ENCODE assay signal across 9 mouse cellular contexts in the genomic region with DNA sequence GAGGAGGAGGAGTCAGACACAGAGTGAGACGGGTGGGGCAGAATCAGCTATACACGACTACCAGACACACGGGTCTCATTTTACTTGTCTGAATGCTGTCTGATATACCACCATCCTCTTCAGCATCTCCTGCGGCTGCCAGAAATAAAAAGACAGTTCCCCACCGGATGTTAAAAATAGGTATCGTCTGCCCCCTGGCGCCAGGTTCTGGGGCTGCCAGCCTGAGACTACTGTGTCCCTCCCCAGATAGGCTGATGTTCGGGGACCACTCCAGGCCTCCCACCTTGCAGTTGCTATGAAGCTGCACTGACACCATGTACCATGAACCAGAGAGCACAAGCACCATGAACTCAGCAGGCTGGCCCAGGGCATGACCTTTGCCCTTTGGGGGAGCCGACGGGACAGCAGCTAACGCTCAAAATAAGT. TPM values are rescaled to one million over a fixed set of nuclear protein-coding genes. Genes with fewer than 3 reads are reported as not detected.
DNase-seq lines count a peak whose midpoint lies in the region; ATAC-seq lines count a peak whose summit lies in the region.
"Had no signal": no experiment of that assay in that cellular context is flagged by ENCODE, and none has a peak within 500 bp of the region (broad histone marks: within the 10 kb centered on the region; RNA-seq: fewer than 3 reads in every experiment).

No protein-coding gene starts in this region.

- peaks cover 4% of the 10 kb centered on the region; the same call in 1 of the 2 replicates for H3K4me1 ChIP-seq in heart, embryonic 11.5 days (ENCODE audit: control insufficient read depth, insufficient read depth, low read length)
- 0 out of 2 replicates have a peak, but pooled peaks cover 3% of the 10 kb centered on the region for H3K4me1 ChIP-seq in midbrain, embryonic 11.5 days (ENCODE audit: control insufficient read depth, insufficient read depth, low read length)

- WGBS in heart, embryonic 11.5 days (ENCODE audit: insufficient replicate concordance): 44% methylated on average over 11 of the region's 11 CpGs
- WGBS in midbrain, embryonic 11.5 days: 40% methylated on average over 11 of the region's 11 CpGs

- no peak overlapping the region for H3K27ac ChIP-seq in heart, embryonic 11.5 days (ENCODE audit: low read depth, low read length)
- no peak overlapping the region for H3K27ac ChIP-seq in midbrain, embryonic 11.5 days (ENCODE audit: low read depth, low read length)

- no peaks in the 10 kb centered on the region for H3K36me3 ChIP-seq in heart, embryonic 11.5 days (ENCODE audit: control insufficient read depth, insufficient read depth, low read length)
- H3K36me3 ChIP-seq in midbrain, embryonic 11.5 days (ENCODE audit: control insufficient read depth, insufficient read depth, low read length): no peaks in the 10 kb centered on the region
- H3K36me3 ChIP-seq: G1E had no signal

- intact Hi-C loops in heart, postnatal 10 days (cut with DNase I): loop anchor here (1.0 kb wide), 1 partner anchor 108 kb away; no protein-coding TSS in a partner anchor

- H3K27me3 ChIP-seq in heart, embryonic 11.5 days (ENCODE audit: control insufficient read depth, insufficient read depth, low read length): peaks cover 2% of the 10 kb centered on the region; the same call in 1 of the 2 replicates
- no peaks in the 10 kb centered on the region for H3K27me3 ChIP-seq in midbrain, embryonic 11.5 days (ENCODE audit: control insufficient read depth, insufficient read depth, low read length)

- no peak overlapping the region for H3K4me2 ChIP-seq in heart, embryonic 11.5 days
- H3K4me2 ChIP-seq in midbrain, embryonic 11.5 days: no peak overlapping the region

- H3K4me3 ChIP-seq in heart, embryonic 11.5 days (ENCODE audit: low read depth, low read length): no peak overlapping the region
- no peak overlapping the region for H3K4me3 ChIP-seq in midbrain, embryonic 11.5 days (ENCODE audit: low read depth, low read length)

- no peak overlapping the region for H3K9ac ChIP-seq in heart, embryonic 11.5 days (ENCODE audit: low read depth, low read length)
- H3K9ac ChIP-seq in midbrain, embryonic 11.5 days (ENCODE audit: low read length): no peak overlapping the region

- H3K9me3 ChIP-seq in heart, embryonic 11.5 days (replicated peaks; ENCODE audit: control insufficient read depth, low read length): no peaks in the 10 kb centered on the region
- no peaks in the 10 kb centered on the region for H3K9me3 ChIP-seq in midbrain, embryonic 11.5 days (ENCODE audit: control insufficient read depth, low read length)
- H3K9me3 ChIP-seq: G1E had no signal

- DNase-seq in heart, postnatal 10 days: peak; percentile 48 to 66
- peak; percentile 60 to 71 for DNase-seq in CD8-positive naive resting alpha-beta T cell, adult 2 months (ENCODE audit: low read depth in 2 of 2, low spot score in 2 of 2)
- peak; percentile 61 for DNase-seq in cerebellum, adult 8-10 months
- DNase-seq in layer of hippocampus, adult 9-11 months: peak; percentile 34
- peak; percentile 90 for DNase-seq in midbrain, embryonic 11.5 days (ENCODE audit: low spot score, missing footprints)
- DNase-seq in thymus, postnatal 10 days (ENCODE audit: low spot score in 2 of 2): peak; percentile 15 to 57

- ATAC-seq in heart, embryonic 11.5 days (replicated peaks; ENCODE audit: insufficient number of reproducible peaks, low FRiP score, low TSS enrichment): no peak
- peak; percentile 47; the same call in 1 of the 2 replicates for ATAC-seq in frontal cortex, adult (ENCODE audit: low TSS enrichment)
- no peak; the same call in 1 of the 2 replicates for ATAC-seq in midbrain, embryonic 11.5 days (ENCODE audit: low FRiP score)

RNA-seq across cellular contexts. Expression of a gene that starts 24.2 kb away (rescaled TPM):
- total RNA-seq in heart, postnatal 10 days (2021): 10 to 100 TPM; 64.1 to 72.6 TPM
- polyA plus RNA-seq in heart, embryonic 11.5 days (2014; fragmentation: Nextera tagmentation; extraction: Ambion mirVana): 4.8 and 6.8 TPM in 2 replicates
- polyA plus RNA-seq in midbrain, embryonic 11.5 days (2014; fragmentation: Nextera tagmentation; extraction: Ambion mirVana): 0.46 and 0.49 TPM in 2 replicates
- polyA plus RNA-seq: G1E had no signal

RNA-seq across cellular contexts. Expression of a gene that starts 34.2 kb away (rescaled TPM):
- total RNA-seq in heart, postnatal 10 days (2021): 10 to 100 TPM; 12.2 to 12.8 TPM
- polyA plus RNA-seq in heart, embryonic 11.5 days (2014; fragmentation: Nextera tagmentation; extraction: Ambion mirVana): 1.7 and 2.0 TPM in 2 replicates
- 2.6 and 2.8 TPM in 2 replicates for polyA plus RNA-seq in midbrain, embryonic 11.5 days (2014; fragmentation: Nextera tagmentation; extraction: Ambion mirVana)
- total RNA-seq: G1E had no signal
- polyA plus RNA-seq: G1E had no signal

RNA-seq across cellular contexts. Expression of a gene that starts 36.7 kb away (rescaled TPM):
- total RNA-seq in heart, postnatal 10 days (2021): not detected
- not detected in 2 replicates for polyA plus RNA-seq in heart, embryonic 11.5 days (2014; fragmentation: Nextera tagmentation; extraction: Ambion mirVana)
- polyA plus RNA-seq in midbrain, embryonic 11.5 days (2014; fragmentation: Nextera tagmentation; extraction: Ambion mirVana): not detected in 2 replicates
- polyA plus RNA-seq: G1E had no signal

Comparison
In these comparisons a context has a peak if more than half of its experiments do, and no peak if none do; other contexts are left out.
1. DNase-seq: peak in every context shown above with its lines; median percentile 90 in midbrain, embryonic 11.5 days; 66 in CD8-positive naive resting alpha-beta T cell, adult 2 months; 61 in cerebellum, adult 8-10 months; 57 in heart, postnatal 10 days; 36 in thymus, postnatal 10 days; 34 in layer of hippocampus, adult 9-11 months.